Mouse (Mus musculus) embryonic facial prominence, embryonic 15.5 days (tissue): ENCODE data around the gene Ina. TPM values are rescaled to one million over a fixed set of nuclear protein-coding genes. Genes with fewer than 3 reads are reported as not detected.
"Not testable (repeated sequence)": the region's sequence is repeated elsewhere in the genome, so short reads cannot be mapped to it uniquely, and the experiment has no call there.

Experiments used
- ATAC-seq: fragments of 200-750 bp; cut with Nextera tagmentation; 2 replicates; pipeline ENCODE4 v1.8.0; 2017; ENCODE audit warnings: low read depth, moderate TSS enrichment; ENCODE audit not compliant: insufficient number of reproducible peaks, low FRiP score, low TSS enrichment
- H3K27ac ChIP-seq: fragments of 300-500 bp; sonication (generic); replicated peaks from 2 replicates; pipeline ENCODE4 v1.5.1; 2015; ENCODE audit warnings: mild to moderate bottlenecking, inconsistent platforms
- H3K27me3 ChIP-seq: fragments of 300-500 bp; sonication (generic); 2 replicates; pipeline ENCODE4 v1.6.1; 2015; ENCODE audit warnings: inconsistent platforms
- H3K36me3 ChIP-seq: fragments of 300-500 bp; sonication (generic); 2 replicates; pipeline ENCODE4 v1.6.1; 2015; ENCODE audit warnings: mild to moderate bottlenecking, inconsistent platforms
- H3K4me1 ChIP-seq: fragments of 300-500 bp; sonication (generic); 2 replicates; pipeline ENCODE4 v1.6.1; 2015; ENCODE audit warnings: inconsistent platforms
- H3K4me2 ChIP-seq: fragments of 300-500 bp; sonication (generic); replicated peaks from 2 replicates; pipeline ENCODE4 v1.6.1; 2015; ENCODE audit warnings: mild to moderate bottlenecking, inconsistent platforms
- H3K4me3 ChIP-seq: fragments of 300-500 bp; sonication (generic); replicated peaks from 2 replicates; pipeline ENCODE4 v1.5.1; 2015; ENCODE audit warnings: mild to moderate bottlenecking, inconsistent platforms
- H3K9ac ChIP-seq: fragments of 300-500 bp; sonication (generic); 2 replicates; pipeline ENCODE4 v1.6.1; 2015; ENCODE audit warnings: inconsistent platforms
- H3K9me3 ChIP-seq: fragments of 300-500 bp; sonication (generic); replicated peaks from 2 replicates; pipeline ENCODE4 v1.6.1; 2016; ENCODE audit warnings: inconsistent platforms
- WGBS: fragments of 180-500 bp; shearing (Covaris S2); methylation state at CpG from one replicate; pipeline ENCODE4 v1.1.7; 2015; 5-methylcytosine and 5-hydroxymethylcytosine counted together
- polyA plus RNA-seq: library from polyadenylated mRNA; unstranded; fragments of >200 nt; fragmentation: Nextera tagmentation; extraction: Ambion mirVana; gene quantifications from 2 replicates; pipeline ENCODE4 v1.2.1, GENCODE M21; 2015

Gene Ina
- polyA plus RNA-seq, 1 experiment from 2014 or later, result 7.6 TPM

DNA sequence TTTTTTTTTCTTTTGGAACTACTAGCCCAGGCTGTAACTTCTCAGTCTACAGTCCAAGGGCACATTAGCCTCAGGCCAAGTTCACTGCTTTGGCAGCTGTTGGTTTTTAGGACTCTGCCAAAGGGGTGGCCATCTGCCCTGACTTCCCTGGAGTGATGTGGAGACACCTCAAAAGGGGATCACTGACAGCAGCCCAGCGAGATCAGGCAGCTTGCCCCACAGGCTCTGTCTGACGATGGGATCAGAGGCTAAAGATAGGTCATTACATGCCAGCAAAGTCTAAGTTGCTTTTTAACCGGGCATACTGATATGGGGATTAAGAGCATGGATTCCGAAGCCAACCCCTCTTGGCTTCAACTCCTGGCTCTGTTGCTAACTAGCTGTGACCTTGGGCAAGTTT, 38.9 kb upstream of the Ina start:
- Histone ChIP-seq H3K4me2 (no peak overlapping the region), H3K27me3 (no peaks in the 10 kb centered on the region), H3K4me1 (0 out of 2 replicates have a peak, but pooled peaks cover 7% of the 10 kb centered on the region), H3K9me3 (no peaks in the 10 kb centered on the region), H3K4me3 (no peak overlapping the region), H3K9ac (no peak overlapping the region), H3K36me3 (no peaks in the 10 kb centered on the region), H3K27ac (no peak overlapping the region)
- no peak for ATAC-seq
- 54% methylated on average over 4 of the region's 4 CpGs for WGBS

DNA sequence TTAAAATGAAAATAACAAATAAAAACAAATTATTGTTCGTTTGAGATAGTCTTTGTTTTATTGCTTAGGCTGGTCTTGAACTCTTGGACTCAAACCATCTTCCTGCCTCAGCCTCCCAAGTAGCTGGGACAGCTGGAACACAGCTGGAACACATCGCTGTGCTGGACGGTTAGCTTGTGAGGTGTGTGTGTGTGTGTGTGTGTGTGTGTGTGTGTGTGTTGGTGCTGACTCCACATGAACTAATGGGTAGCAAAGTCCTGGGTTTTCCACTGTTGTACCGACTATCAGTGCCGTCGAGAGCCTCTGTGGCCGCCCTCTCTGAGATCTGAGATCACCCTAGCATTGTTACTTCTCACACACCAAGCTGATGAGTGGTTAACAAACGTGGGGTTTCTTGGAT, 38.5 kb upstream of the Ina start:
- Histone ChIP-seq H3K4me2 (no peak overlapping the region), H3K9me3 (no peaks in the 10 kb centered on the region), H3K27me3 (no peaks in the 10 kb centered on the region), H3K4me3 (no peak overlapping the region), H3K27ac (no peak overlapping the region), H3K9ac (no peak overlapping the region), H3K4me1 (0 out of 2 replicates have a peak, but pooled peaks cover 6% of the 10 kb centered on the region), H3K36me3 (no peaks in the 10 kb centered on the region)
- ATAC-seq, result no peak
- 76% methylated on average over 8 of the region's 8 CpGs for WGBS

DNA sequence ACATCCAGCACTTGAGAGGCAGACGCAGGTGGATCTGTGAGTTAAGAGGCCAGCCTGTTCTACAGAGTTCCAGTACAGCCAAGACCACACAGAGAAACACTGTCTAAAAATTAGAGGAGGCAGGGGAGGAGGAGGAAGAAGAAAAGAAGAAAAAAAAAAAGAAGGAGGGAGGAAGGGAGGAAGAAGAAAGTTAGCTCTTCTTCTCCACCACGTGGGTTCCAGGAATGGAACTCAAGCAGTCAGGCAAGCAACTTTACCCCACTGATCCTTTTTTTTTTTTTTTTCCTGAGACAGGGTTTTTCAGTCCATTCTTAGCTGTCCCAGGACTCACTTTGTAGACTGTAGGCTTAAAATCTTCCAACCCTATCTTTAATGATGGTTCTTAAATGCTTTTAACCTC, 37.8 kb upstream of the Ina start:
- Histone ChIP-seq H3K27ac (no peak overlapping the region), H3K27me3 (no peaks in the 10 kb centered on the region), H3K4me1 (no peaks in the 10 kb centered on the region), H3K9ac (no peak overlapping the region), H3K4me3 (no peak overlapping the region), H3K36me3 (no peaks in the 10 kb centered on the region), H3K9me3 (no peaks in the 10 kb centered on the region), H3K4me2 (no peak overlapping the region)
- ATAC-seq, result no peak
- 53% methylated on average over 2 of the region's 2 CpGs for WGBS

- H3K9ac ChIP-seq, result no peak overlapping the region
- no peak overlapping the region for H3K27ac ChIP-seq
- no peaks in the 10 kb centered on the region for H3K4me1 ChIP-seq
- H3K4me3 ChIP-seq, result no peak overlapping the region
- no peaks in the 10 kb centered on the region for H3K9me3 ChIP-seq
- H3K36me3 ChIP-seq, result no peaks in the 10 kb centered on the region
- no peak for ATAC-seq
- no peaks in the 10 kb centered on the region for H3K27me3 ChIP-seq
- H3K4me2 ChIP-seq, result no peak overlapping the region
- 43% methylated on average over 6 of the region's 6 CpGs for WGBS
These were observed 37.0 kb upstream of the Ina start for GRCm38 (mm10) chr19:46977460-46977859.

DNA sequence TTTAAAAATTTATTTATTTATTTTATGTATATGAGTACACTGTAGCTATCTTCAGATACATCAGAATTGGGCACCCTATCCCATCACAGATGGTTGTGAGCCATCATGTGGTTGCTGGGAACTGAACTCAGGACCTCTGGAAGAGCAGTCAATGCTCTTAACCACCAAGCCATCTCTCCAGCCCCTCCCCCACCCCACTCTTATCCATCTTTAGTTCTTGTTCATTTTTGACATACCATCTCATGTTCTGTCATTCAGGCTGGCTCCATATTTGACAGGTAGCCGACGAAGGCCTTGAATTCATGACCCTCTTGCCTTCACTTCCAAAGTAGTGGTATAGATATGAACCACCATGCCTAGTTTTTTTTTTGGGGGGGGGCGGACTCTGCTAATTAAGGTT, 36.4 kb upstream of the Ina start:
- not testable (repeated sequence) for H3K9me3 ChIP-seq, ATAC-seq, H3K4me1 ChIP-seq, H3K36me3 ChIP-seq, H3K27ac ChIP-seq, H3K27me3 ChIP-seq, H3K4me3 ChIP-seq, H3K4me2 ChIP-seq, H3K9ac ChIP-seq
- WGBS, result 93% methylated on average over 3 of the region's 3 CpGs

GRCm38 (mm10) chr19:46978920-46979780, 35.3 kb upstream of the Ina start:
- Histone ChIP-seq H3K9me3 (no peaks in the 10 kb centered on the region), H3K27ac (no peak overlapping the region), H3K27me3 (no peaks in the 10 kb centered on the region), H3K4me2 (no peak overlapping the region), H3K36me3 (no peaks in the 10 kb centered on the region), H3K4me3 (no peak overlapping the region), H3K9ac (no peak overlapping the region), H3K4me1 (peaks cover 9% of the 10 kb centered on the region; the same call in 1 of the 2 replicates)
- no peak for ATAC-seq
- WGBS, result 83% methylated on average over 17 of the region's 17 CpGs

DNA sequence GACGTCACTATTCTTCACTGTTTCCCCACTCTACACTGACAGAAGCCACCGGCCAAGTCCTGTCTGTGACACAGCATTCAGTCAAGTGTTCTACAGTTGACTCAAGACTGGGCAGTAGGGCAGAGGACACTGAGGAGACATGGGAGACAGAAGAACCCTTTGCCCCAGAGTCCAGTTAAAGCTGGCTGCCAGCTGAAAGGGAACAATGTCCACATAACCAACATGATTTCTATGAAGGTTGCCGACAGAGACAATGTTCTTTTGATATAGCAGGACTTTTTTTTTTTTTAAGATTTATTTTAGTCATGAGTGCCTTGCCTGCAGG, 34.8 kb upstream of the Ina start:
- Histone ChIP-seq H3K36me3 (no peaks in the 10 kb centered on the region), H3K9ac (no peak overlapping the region), H3K4me2 (no peak overlapping the region), H3K9me3 (no peaks in the 10 kb centered on the region), H3K27ac (no peak overlapping the region), H3K27me3 (no peaks in the 10 kb centered on the region), H3K4me1 (peaks cover 9% of the 10 kb centered on the region; the same call in 1 of the 2 replicates), H3K4me3 (no peak overlapping the region)
- 78% methylated on average over 3 of the region's 3 CpGs for WGBS
- no peak for ATAC-seq

DNA sequence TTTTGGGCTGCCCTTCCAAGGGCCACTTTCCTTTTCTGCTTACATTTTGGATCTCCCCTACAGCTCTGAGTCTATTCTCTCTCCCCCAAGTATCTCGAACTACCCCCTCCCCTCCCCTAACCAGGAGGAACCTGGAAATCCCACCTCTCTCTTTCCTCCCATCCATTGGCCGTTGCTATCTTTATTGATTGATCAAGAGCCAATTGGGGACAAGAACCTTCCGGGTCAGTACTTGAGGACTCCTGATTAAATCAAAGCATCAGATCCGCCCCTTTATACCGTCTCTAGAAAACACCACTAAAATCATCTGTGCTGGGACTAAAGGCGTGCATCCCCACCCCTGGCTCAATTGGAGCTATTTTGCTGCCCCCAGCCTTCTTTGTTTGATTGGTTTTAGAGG, 33.0 kb upstream of the Ina start:
- no peak overlapping the region for H3K27ac ChIP-seq
- 40% methylated on average over 6 of the region's 6 CpGs for WGBS
- H3K36me3 ChIP-seq, result no peaks in the 10 kb centered on the region
- H3K4me1 ChIP-seq, result peaks cover 9% of the 10 kb centered on the region; the same call in 1 of the 2 replicates
- no peaks in the 10 kb centered on the region for H3K9me3 ChIP-seq
- H3K27me3 ChIP-seq, result no peaks in the 10 kb centered on the region
- H3K9ac ChIP-seq, result no peak overlapping the region
- no peak overlapping the region for H3K4me2 ChIP-seq
- no peak for ATAC-seq
- H3K4me3 ChIP-seq, result no peak overlapping the region

- Histone ChIP-seq H3K27ac (no peak overlapping the region), H3K36me3 (no peaks in the 10 kb centered on the region), H3K27me3 (no peaks in the 10 kb centered on the region), H3K4me3 (no peak overlapping the region), H3K9me3 (no peaks in the 10 kb centered on the region), H3K9ac (no peak overlapping the region), H3K4me1 (peaks cover 12% of the 10 kb centered on the region; the same call in 1 of the 2 replicates), H3K4me2 (no peak overlapping the region)
- ATAC-seq, result no peak
- 42% methylated on average over 14 of the region's 14 CpGs for WGBS
These were observed 31.0 kb upstream of the Ina start for GRCm38 (mm10) chr19:46983352-46983965.

- Histone ChIP-seq H3K9me3 (no peaks in the 10 kb centered on the region), H3K27me3 (no peaks in the 10 kb centered on the region), H3K9ac (no peak overlapping the region), H3K4me3 (no peak overlapping the region), H3K36me3 (no peaks in the 10 kb centered on the region), H3K4me1 (peaks cover 12% of the 10 kb centered on the region; the same call in 1 of the 2 replicates), H3K27ac (no peak overlapping the region), H3K4me2 (no peak overlapping the region)
- 51% methylated on average over 11 of the region's 11 CpGs for WGBS
- no peak for ATAC-seq
These were observed 30.5 kb upstream of the Ina start for GRCm38 (mm10) chr19:46983966-46984380.

GRCm38 (mm10) chr19:46984726-46985622, 29.5 kb upstream of the Ina start:
- H3K36me3 ChIP-seq, result no peaks in the 10 kb centered on the region
- H3K4me1 ChIP-seq, result peaks cover 12% of the 10 kb centered on the region; the same call in 1 of the 2 replicates
- no peaks in the 10 kb centered on the region for H3K27me3 ChIP-seq
- H3K4me2 ChIP-seq, result no peak overlapping the region
- no peak for ATAC-seq
- WGBS, result 82% methylated on average over 13 of the region's 13 CpGs
- no peak overlapping the region for H3K9ac ChIP-seq
- no peak overlapping the region for H3K4me3 ChIP-seq
- H3K27ac ChIP-seq, result no peak overlapping the region
- no peaks in the 10 kb centered on the region for H3K9me3 ChIP-seq
